Mouse (Mus musculus) liver, embryonic 14.5 days (tissue): ENCODE measurements around the gene Usp24. TPM values are rescaled to one million over a fixed set of nuclear protein-coding genes. Genes with fewer than 3 reads are reported as not detected.

Source experiments
- ATAC-seq: fragments of 200-750 bp; cut with Nextera tagmentation; 2 replicates; pipeline ENCODE4 v1.8.0; 2017; ENCODE audit warnings: moderate number of reproducible peaks, mild to moderate bottlenecking, moderate library complexity; ENCODE audit not compliant: insufficient read depth
- DNase-seq, 3 experiments: peaks; one replicate each; pipeline ENCODE4 v3.0.0-alpha.2; 2012 to 2013; ENCODE audit warnings: low read depth in 3 of 3, low spot score in 3 of 3
- H3K27ac ChIP-seq: fragments of 300-500 bp; sonication (generic); 2 replicates; pipeline ENCODE4 v1.5.1; 2014; ENCODE audit warnings: moderate library complexity, mild to moderate bottlenecking, control low read depth, inconsistent platforms
- H3K27me3 ChIP-seq: fragments of 300-500 bp; sonication (generic); 2 replicates; pipeline ENCODE4 v1.6.1; 2014; ENCODE audit warnings: mild to moderate bottlenecking, low read length, moderate library complexity; ENCODE audit not compliant: control insufficient read depth, insufficient read depth
- H3K36me3 ChIP-seq: fragments of 300-500 bp; sonication (generic); replicated peaks from 2 replicates; pipeline ENCODE4 v1.6.1; 2014; ENCODE audit warnings: low read depth; ENCODE audit not compliant: control insufficient read depth, insufficient read depth
- H3K4me1 ChIP-seq, 2 experiments: fragments of 200-500 bp in 1 of 2; fragments of 300-500 bp in 1 of 2; sonication (generic) in 1 of 2; replicated peaks; 2 replicates each; pipeline ENCODE4 v1.6.1; 2012 to 2014; ENCODE audit warnings: antibody characterized with exemption in 1 of 2, inconsistent platforms in 1 of 2, low read length in 1 of 2; ENCODE audit not compliant: control insufficient read depth in 2 of 2, insufficient read depth in 2 of 2
- H3K4me2 ChIP-seq: fragments of 300-500 bp; sonication (generic); 2 replicates; pipeline ENCODE4 v1.6.1; 2014; ENCODE audit warnings: low read depth, mild to moderate bottlenecking, control low read depth, moderate library complexity
- H3K4me3 ChIP-seq, 2 experiments: fragments of 200-500 bp in 1 of 2; fragments of 300-500 bp in 1 of 2; sonication (generic) in 1 of 2; 2 replicates each; pipeline ENCODE4 v1.5.1; 2012 to 2014; ENCODE audit warnings: low read depth in 2 of 2, low read length in 2 of 2, mild to moderate bottlenecking in 2 of 2, control low read depth in 1 of 2, inconsistent platforms in 1 of 2, moderate library complexity in 1 of 2; ENCODE audit not compliant: insufficient read depth in 1 of 2
- H3K9ac ChIP-seq: fragments of 300-500 bp; sonication (generic); replicated peaks from 2 replicates; pipeline ENCODE4 v1.6.1; 2014; ENCODE audit warnings: mild to moderate bottlenecking, control low read depth, moderate library complexity
- H3K9me3 ChIP-seq: fragments of 300-500 bp; sonication (generic); 2 replicates; pipeline ENCODE4 v1.6.1; 2016; ENCODE audit warnings: low read length, mixed read lengths; ENCODE audit not compliant: control insufficient read depth
- CTCF ChIP-seq: IDR thresholded peaks from 2 replicates; pipeline ENCODE4 v1.5.1; 2016; ENCODE audit warnings: antibody characterized with exemption, low read depth, control low read depth
- EP300 ChIP-seq: IDR thresholded peaks from 2 replicates; pipeline ENCODE4 v1.6.1; 2016; ENCODE audit warnings: antibody characterized with exemption, low read depth
- WGBS: fragments of 180-500 bp; shearing (Covaris S2); extraction: QIAGEN DNeasy Blood & Tissue Kit; methylation state at CpG from one replicate; pipeline ENCODE4 v1.1.7; 2014; ENCODE audit not compliant: insufficient replicate concordance; 5-methylcytosine and 5-hydroxymethylcytosine counted together
- polyA plus RNA-seq, 2 experiments: library from polyadenylated mRNA; depleted of rRNA in 1 of 2; stranded (reverse) in 1 of 2; unstranded in 1 of 2; fragments of >200 nt; fragmentation: Nextera tagmentation in 1 of 2; extraction: Ambion mirVana in 1 of 2; gene quantifications; 2 replicates each; pipeline versions ENCODE4 v1.2.1 to v1.2.3; 2012 to 2014

Gene Usp24
- polyA plus RNA-seq, 2 experiments: 6.4 to 6.8 TPM

GRCm38 (mm10) chr4:106282123-106282510 is 33.9 kb upstream of the Usp24 start:
- Histone ChIP-seq H3K4me3 (no peak overlapping the region), H3K9ac (no peak overlapping the region), H3K4me2 (no peak overlapping the region), H3K9me3 (no peaks in the 10 kb centered on the region), H3K27me3 (no peaks in the 10 kb centered on the region), H3K36me3 (no peaks in the 10 kb centered on the region), H3K4me1 (peaks cover 8 to 10% of the 10 kb centered on the region in 2 experiments), H3K27ac (no peak overlapping the region)
- TF ChIP-seq EP300: no peak
- no peak for TF ChIP-seq CTCF
- ATAC-seq (no peak), DNase-seq (no peak)
- WGBS: 65% methylated on average over 3 of the region's 3 CpGs

GRCm38 (mm10) chr4:106286958-106287743 is 28.9 kb upstream of the Usp24 start:
- ATAC-seq (no peak), DNase-seq (no peak)
- peaks cover 1 to 6% of the 10 kb centered on the region in 2 experiments for H3K4me1 ChIP-seq
- no peaks in the 10 kb centered on the region for H3K9me3 ChIP-seq
- no peak overlapping the region for H3K27ac ChIP-seq
- H3K9ac ChIP-seq: no peak overlapping the region
- 47% methylated on average over 4 of the region's 4 CpGs for WGBS
- no peaks in the 10 kb centered on the region for H3K36me3 ChIP-seq
- no peak overlapping the region for H3K4me3 ChIP-seq
- no peak for TF ChIP-seq EP300
- no peak for TF ChIP-seq CTCF
- no peak overlapping the region for H3K4me2 ChIP-seq
- no peaks in the 10 kb centered on the region for H3K27me3 ChIP-seq

GRCm38 (mm10) chr4:106290201-106290600 is 25.8 kb upstream of the Usp24 start:
- ATAC-seq (no peak), DNase-seq (no peak)
- Histone ChIP-seq H3K4me3 (no peak overlapping the region), H3K27me3 (no peaks in the 10 kb centered on the region), H3K27ac (no peak overlapping the region), H3K4me2 (no peak overlapping the region), H3K9me3 (no peaks in the 10 kb centered on the region), H3K4me1 (peaks cover 0 to 11% of the 10 kb centered on the region in 2 experiments; a peak in 3 of 4 replicates), H3K36me3 (no peaks in the 10 kb centered on the region), H3K9ac (no peak overlapping the region)
- 37% methylated on average over 2 of the region's 2 CpGs for WGBS
- TF ChIP-seq EP300 (no peak), CTCF (no peak)

GRCm38 (mm10) chr4:106292823-106293222 is 23.2 kb upstream of the Usp24 start:
- Histone ChIP-seq H3K27me3 (no peaks in the 10 kb centered on the region), H3K4me3 (no peak overlapping the region), H3K4me2 (no peak overlapping the region), H3K4me1 (peaks cover 10 to 21% of the 10 kb centered on the region in 2 experiments), H3K36me3 (no peaks in the 10 kb centered on the region), H3K27ac (no peak overlapping the region), H3K9ac (no peak overlapping the region), H3K9me3 (no peaks in the 10 kb centered on the region)
- ATAC-seq (no peak), DNase-seq (no peak)
- WGBS: 56% methylated on average over 4 of the region's 4 CpGs
- TF ChIP-seq CTCF (no peak), EP300 (no peak)

GRCm38 (mm10) chr4:106293378-106294090 is 22.5 kb upstream of the Usp24 start:
- DNase-seq (no peak), ATAC-seq (no peak)
- peaks cover 10 to 21% of the 10 kb centered on the region in 2 experiments for H3K4me1 ChIP-seq
- no peaks in the 10 kb centered on the region for H3K27me3 ChIP-seq
- no peaks in the 10 kb centered on the region for H3K9me3 ChIP-seq
- no peak overlapping the region for H3K4me3 ChIP-seq
- H3K9ac ChIP-seq: no peak overlapping the region
- no peak overlapping the region for H3K27ac ChIP-seq
- 48% methylated on average over 6 of the region's 6 CpGs for WGBS
- no peak overlapping the region for H3K4me2 ChIP-seq
- no peaks in the 10 kb centered on the region for H3K36me3 ChIP-seq
- no peak for TF ChIP-seq CTCF
- TF ChIP-seq EP300: no peak
